Mouse (Mus musculus) layer of hippocampus, adult 8-10 months (tissue): ENCODE results near the gene Spryd3. TPM values are rescaled to one million over a fixed set of nuclear protein-coding genes. Genes with fewer than 3 reads are reported as not detected.

Experiments
- DNase-seq, 2 experiments: peaks; one replicate each; pipeline ENCODE4 v3.0.0; 2022; ENCODE audit warnings: low spot score in 2 of 2
- total RNA-seq, 4 experiments: library from RNA; stranded (reverse); gene quantifications; 2 replicates each; pipeline ENCODE4 v1.2.4; 2022

Gene Spryd3
- total RNA-seq, 4 experiments from 2014 or later = 144 to 152 (median 146) TPM

GRCm38 (mm10) chr15:102073559-102074069, 62.4 kb downstream of the Spryd3 start, which contains the start of gene Eif4b:
Eif4b (plus strand) TSS chr15:102073773.
- peak; percentile 98 to 99 for DNase-seq

- DNase-seq = no peak
Observed at GRCm38 (mm10) chr15:102072963-102073558, 63.0 kb downstream of the Spryd3 start.

GRCm38 (mm10) chr15:102070476-102071467, 65.3 kb downstream of the Spryd3 start:
- no peak for DNase-seq

Other genes starting within 250 kb of the Spryd3 start
- not detected for gene Krt76, start 243.3 kb downstream of the Spryd3 start, total RNA-seq
- gene Krt4, start 211.5 kb downstream of the Spryd3 start, total RNA-seq = not detected
- under 1 TPM in 3 of 4 experiments, not detected in 1; 0.18 to 0.41 (median 0.21) TPM for gene Krt79, start 195.9 kb downstream of the Spryd3 start, total RNA-seq
- not detected for gene Krt78, start 181.9 kb downstream of the Spryd3 start, total RNA-seq
- gene Krt8, start 131.8 kb downstream of the Spryd3 start, total RNA-seq = under 1 TPM in 3 of 4 experiments, not detected in 1; 0.22 to 0.56 (median 0.43) TPM
- 1 to 10 TPM in 2 of 4 experiments, under 1 TPM in 1, not detected in 1; 0.23 to 2.4 (median 2.3) TPM for gene Krt18, start 108.1 kb downstream of the Spryd3 start, total RNA-seq
- gene Eif4b, start 62.5 kb downstream of the Spryd3 start, total RNA-seq = 100 to 1,000 TPM; 175 to 212 (median 192) TPM
- 10 to 100 TPM; 22.4 to 26.9 (median 24.8) TPM for gene Tns2, start 35.8 kb downstream of the Spryd3 start, total RNA-seq
- gene Igfbp6, start 8.1 kb upstream of the Spryd3 start, total RNA-seq = 10 to 100 TPM; 11.2 to 13.6 (median 12.7) TPM
- under 1 TPM in 2 of 4 experiments, not detected in 2; 0.20 to 0.39 TPM for gene Soat2, start 14.3 kb upstream of the Spryd3 start, total RNA-seq
- gene Zfp740, start 67.0 kb upstream of the Spryd3 start, total RNA-seq = 10 to 100 TPM; 74.5 to 85.4 (median 79.0) TPM
- gene Csad, start 68.5 kb upstream of the Spryd3 start, total RNA-seq = 10 to 100 TPM; 32.4 to 41.6 (median 35.8) TPM
- gene Itgb7, start 95.7 kb upstream of the Spryd3 start, total RNA-seq = 1 to 10 TPM in 3 of 4 experiments, under 1 TPM in 1; 0.97 to 3.3 (median 1.7) TPM
- 10 to 100 TPM; 14.5 to 20.7 (median 16.5) TPM for gene Rarg, start 121.3 kb upstream of the Spryd3 start, total RNA-seq
- gene Gm9918, start 134.3 kb upstream of the Spryd3 start, total RNA-seq = under 1 TPM in 1 of 4 experiments, not detected in 3; 0.16 TPM
- gene Mfsd5, start 143.2 kb upstream of the Spryd3 start, total RNA-seq = 10 to 100 TPM; 36.9 to 41.8 (median 38.5) TPM
- gene Espl1, start 160.0 kb upstream of the Spryd3 start, total RNA-seq = 1 to 10 TPM in 2 of 4 experiments, under 1 TPM in 2; 0.67 to 2.4 (median 1.1) TPM
- gene Pfdn5, start 189.9 kb upstream of the Spryd3 start, total RNA-seq = 100 to 1,000 TPM; 400 to 493 (median 445) TPM
- 10 to 100 TPM; 66.5 to 76.4 (median 71.6) TPM for gene Myg1, start 195.5 kb upstream of the Spryd3 start, total RNA-seq
- 10 to 100 TPM; 20.6 to 33.5 (median 24.7) TPM for gene Aaas, start 214.5 kb upstream of the Spryd3 start, total RNA-seq
- under 1 TPM; 0.37 to 0.78 (median 0.59) TPM for gene Sp7, start 230.9 kb upstream of the Spryd3 start, total RNA-seq